Mouse (Mus musculus) frontal cortex, postnatal 25 days (tissue): ENCODE measurements at regions not wholly inside any gene's neighbourhood (a gene's known extent, or its start where the extent isn't known, plus 50 kb on each side); places are given as distances from the start of the nearest gene placed in this dataset.
"Not testable (repeated sequence)": the region's sequence is repeated elsewhere in the genome, so short reads cannot be mapped to it uniquely, and the experiment has no call there.

Experiments
- DNase-seq, 2 experiments: peaks; one replicate each; pipeline ENCODE4 v3.0.0; 2022; ENCODE audit warnings: low spot score in 2 of 2

- DNase-seq = no peak
These were observed 50.7 kb upstream of the Jade1 start for GRCm38 (mm10) chr3:41504867-41505266.

GRCm38 (mm10) chr3:41502161-41502560 lies 53.4 kb upstream of the Jade1 start:
- DNase-seq = no peak

GRCm38 (mm10) chr3:41501639-41502038 lies 53.9 kb upstream of the Jade1 start:
- not testable (repeated sequence) for DNase-seq

DNA sequence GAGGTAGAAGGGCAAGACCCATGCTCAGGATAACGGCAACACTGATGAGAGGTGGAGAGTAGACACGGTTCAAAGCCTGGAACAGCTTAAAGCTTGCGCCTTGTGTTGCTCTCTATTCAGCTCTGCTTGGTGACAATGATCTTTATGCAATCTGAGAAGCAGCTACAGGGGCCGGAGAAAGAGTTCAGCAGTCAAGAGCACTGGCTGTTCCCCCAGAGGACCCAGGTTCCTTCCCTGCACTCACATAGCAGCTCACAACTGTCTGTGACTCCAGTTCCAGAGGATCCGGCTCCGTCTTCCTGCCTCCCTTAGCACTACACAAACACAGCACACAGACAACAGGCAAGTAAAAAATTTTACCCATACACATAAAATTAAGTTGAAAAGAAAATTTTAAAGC lies 54.4 kb upstream of the Jade1 start:
- DNase-seq = no peak

GRCm38 (mm10) chr3:41499680-41500079 lies 55.9 kb upstream of the Jade1 start:
- no peak for DNase-seq

DNA sequence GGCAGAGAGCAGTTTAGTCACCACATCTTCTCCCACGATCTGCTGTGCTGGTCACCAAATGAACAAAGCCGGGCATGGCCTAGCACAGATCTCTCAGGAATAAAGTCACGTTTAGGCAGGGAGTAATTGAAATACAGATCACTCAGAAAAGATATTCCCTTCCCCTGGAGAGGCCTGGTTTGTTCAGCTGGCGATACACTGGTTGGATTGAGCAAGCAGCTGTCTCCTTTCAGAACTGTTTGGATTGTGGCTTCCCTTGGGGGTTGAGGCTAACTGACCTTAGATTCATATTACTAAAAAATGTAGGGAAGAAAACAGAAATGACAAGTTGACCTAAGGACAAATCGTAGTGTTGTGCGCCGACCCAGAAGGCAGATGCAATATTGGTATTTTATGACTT lies 56.7 kb upstream of the Jade1 start:
- no peak for DNase-seq

GRCm38 (mm10) chr3:41497771-41498170 lies 57.8 kb upstream of the Jade1 start:
- DNase-seq = no peak

- no peak for DNase-seq
These were observed 58.4 kb upstream of the Jade1 start for GRCm38 (mm10) chr3:41496931-41497710.

DNA sequence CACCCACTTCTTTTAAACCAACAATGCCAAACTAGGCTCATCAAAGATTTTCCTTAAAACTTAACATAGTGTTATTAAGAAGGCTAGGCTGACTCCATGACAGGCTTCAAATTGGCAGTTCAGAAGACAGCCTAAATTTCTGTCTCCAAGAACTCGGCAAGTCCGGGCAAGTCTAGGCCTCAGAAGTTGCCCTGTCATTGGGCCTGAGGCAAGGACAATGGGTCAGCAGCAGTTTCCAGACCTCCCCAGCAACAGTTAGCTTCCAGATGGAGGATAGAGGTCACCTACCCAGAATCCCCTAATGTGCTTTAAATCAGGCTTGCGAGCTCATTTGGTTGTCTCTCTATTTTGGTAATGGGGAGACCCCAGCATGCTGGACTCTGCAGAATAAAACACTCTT lies 59.6 kb upstream of the Jade1 start:
- DNase-seq = no peak

- no peak for DNase-seq
These were observed 60.4 kb upstream of the Jade1 start for GRCm38 (mm10) chr3:41495097-41495496.

GRCm38 (mm10) chr3:41493472-41493871 lies 62.1 kb upstream of the Jade1 start:
- DNase-seq = no peak

GRCm38 (mm10) chr3:41492727-41493392 lies 62.7 kb upstream of the Jade1 start:
- DNase-seq = no peak

GRCm38 (mm10) chr3:41492031-41492726 lies 63.4 kb upstream of the Jade1 start:
- DNase-seq = no peak

- DNase-seq = no peak
These were observed 64.3 kb upstream of the Jade1 start for GRCm38 (mm10) chr3:41491185-41491584.

GRCm38 (mm10) chr3:41489998-41490397 lies 65.5 kb upstream of the Jade1 start:
- no peak for DNase-seq

GRCm38 (mm10) chr3:41489571-41489970 lies 66.0 kb upstream of the Jade1 start:
- no peak for DNase-seq

DNA sequence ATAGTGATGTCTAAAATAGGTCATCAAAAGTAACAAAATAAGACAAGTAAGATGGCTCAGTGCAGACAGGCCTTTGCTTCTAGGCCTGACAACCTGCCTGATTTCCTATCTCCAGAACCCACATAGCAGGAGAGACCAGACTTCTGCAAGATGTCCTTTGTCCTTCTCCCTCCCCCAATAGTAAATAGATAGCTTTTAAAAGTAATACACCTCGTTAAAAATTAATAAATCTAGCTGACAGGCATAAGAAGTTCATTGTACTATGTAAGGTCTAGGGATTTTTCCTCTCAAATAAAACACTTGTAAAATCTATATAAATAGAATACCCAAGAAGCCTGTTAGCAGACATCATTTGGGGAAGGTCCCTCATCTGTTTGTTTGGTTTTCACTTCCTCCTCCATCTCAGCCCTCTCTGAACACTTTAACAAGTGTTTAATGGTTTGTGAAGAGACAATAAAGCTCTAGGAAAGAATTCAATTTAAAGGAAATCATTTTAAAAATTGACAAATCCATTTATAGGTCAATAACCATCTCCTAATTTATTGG lies 67.2 kb upstream of the Jade1 start:
- DNase-seq = no peak

DNA sequence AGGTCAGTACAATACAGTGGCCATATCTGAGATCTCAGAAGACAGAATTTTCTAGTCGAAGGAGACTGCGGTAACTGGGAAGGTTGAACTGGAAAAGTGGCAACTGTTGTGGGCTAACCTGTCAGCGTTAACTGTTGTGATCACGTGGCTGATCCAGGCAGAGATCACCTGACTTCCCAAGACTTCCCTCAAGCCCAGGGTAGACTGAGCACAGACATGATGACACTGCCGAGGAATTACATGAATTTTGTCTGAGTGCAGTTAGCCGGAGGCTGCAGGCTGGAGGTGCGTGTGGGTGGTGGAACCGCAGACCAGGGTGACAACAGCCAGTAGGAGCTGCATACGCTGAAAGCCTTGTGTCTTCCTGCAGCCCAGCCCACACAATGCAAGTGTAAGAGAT lies 70.6 kb upstream of the Jade1 start:
- DNase-seq = no peak

- DNase-seq = no peak
These were observed 71.9 kb upstream of the Jade1 start for GRCm38 (mm10) chr3:41483582-41483981.

GRCm38 (mm10) chr3:41482881-41483494 lies 72.5 kb upstream of the Jade1 start:
- DNase-seq = no peak

- DNase-seq = no peak
These were observed 75.3 kb upstream of the Jade1 start for GRCm38 (mm10) chr3:41480186-41480585.

DNA sequence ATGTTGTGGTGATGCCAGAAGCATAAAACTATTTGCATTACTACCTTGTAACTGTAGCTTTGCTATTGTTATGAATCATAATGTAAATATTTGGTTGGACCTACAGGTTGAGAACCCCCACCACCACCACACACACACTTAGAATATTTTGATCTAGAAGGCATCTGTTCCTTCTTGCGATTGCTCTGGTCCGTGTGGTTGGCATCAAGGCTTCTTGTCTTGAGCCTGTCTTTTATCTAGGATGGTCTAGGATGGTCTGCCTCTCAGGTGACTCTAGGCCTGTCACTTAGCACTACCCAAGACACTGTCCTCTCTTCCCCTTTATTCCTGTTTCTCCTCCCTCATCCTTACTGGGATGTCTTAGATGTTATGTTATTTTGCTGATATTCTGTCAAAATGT lies 76.6 kb upstream of the Jade1 start:
- DNase-seq = no peak
